Mouse (Mus musculus): ENCODE measurements around the gene Reln. TPM values are rescaled to one million over a fixed set of nuclear protein-coding genes. Genes with fewer than 3 reads are reported as not detected.

Gene Reln
- polyA plus RNA-seq, 1 experiment from 2014 or later = 118 TPM

DNA sequence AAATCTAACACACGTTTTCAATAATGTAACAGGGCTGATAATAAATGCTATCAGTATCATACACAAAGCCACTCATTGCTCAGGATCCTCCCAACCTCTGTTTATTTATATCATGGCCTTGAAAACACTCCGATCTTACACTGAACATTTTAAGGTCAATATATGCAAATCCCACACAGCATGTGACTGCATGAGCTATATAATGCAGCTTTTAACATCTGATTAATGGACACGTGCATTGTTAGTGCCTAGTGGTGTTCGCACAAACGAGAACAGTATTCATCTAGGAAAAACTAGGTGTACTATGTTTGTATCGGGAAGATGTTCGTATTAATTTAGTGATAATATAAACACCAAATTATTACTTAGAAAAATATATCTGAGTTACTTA lies 395.0 kb downstream of the Reln start:
- H3K9ac ChIP-seq (replicated peaks; ENCODE audit: low read depth, low read length) = no peak overlapping the region
- H3K27ac ChIP-seq (ENCODE audit: low read depth, low read length) = no peak overlapping the region
- WGBS = 56% methylated on average over 7 of the region's 7 CpGs

DNA sequence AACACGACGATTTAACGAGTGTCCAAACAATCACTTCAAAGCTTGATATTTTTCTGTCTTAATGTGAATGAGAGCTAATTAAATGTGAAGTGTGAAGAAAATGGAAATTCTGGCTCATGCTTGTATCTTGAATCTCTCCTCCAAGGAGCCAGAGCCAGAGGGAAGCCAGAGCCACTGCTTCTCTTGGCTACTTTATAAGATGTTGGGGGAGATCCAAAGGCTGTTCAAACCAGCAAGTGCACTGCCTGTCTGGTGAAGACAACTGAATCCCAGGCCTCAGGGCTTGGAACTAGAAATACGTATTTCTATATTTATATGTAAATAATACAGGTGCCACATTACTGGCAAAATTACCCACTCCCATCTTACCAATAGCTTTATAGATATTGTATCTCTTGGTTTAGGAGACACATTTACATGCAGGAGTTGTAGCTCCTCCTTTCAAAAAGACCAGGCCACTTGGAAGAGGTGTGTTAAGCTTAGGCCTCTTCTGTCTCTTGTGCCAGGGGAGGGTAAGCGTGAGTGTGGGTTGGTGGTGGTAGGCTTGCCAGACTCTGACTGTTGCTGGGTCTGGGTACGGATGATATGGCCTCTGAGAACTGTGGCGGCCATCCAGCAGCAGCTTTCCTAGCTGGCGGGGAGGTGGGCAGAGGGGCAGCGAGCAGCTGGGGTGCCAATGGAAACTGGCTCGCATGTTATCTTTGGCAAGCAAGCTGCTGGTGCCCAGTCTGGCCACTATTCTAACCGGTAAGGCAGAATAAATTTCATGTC lies 395.6 kb downstream of the Reln start:
- Histone ChIP-seq H3K4me1 (ENCODE audit: control insufficient read depth, insufficient read depth, low read length) (no peaks in the 10 kb centered on the region), H3K9me3 (ENCODE audit: control insufficient read depth, low read length) (no peaks in the 10 kb centered on the region), H3K4me3 (ENCODE audit: low read depth, low read length) (no peak overlapping the region), H3K27me3 (ENCODE audit: control insufficient read depth, insufficient read depth, low read length) (no peaks in the 10 kb centered on the region), H3K27ac (ENCODE audit: low read depth, low read length) (no peak overlapping the region), H3K36me3 (ENCODE audit: control insufficient read depth, insufficient read depth, low read length) (no peaks in the 10 kb centered on the region), H3K4me2 (ENCODE audit: low read depth, low read length) (no peak overlapping the region), H3K9ac (replicated peaks; ENCODE audit: low read depth, low read length) (no peak overlapping the region)
- ATAC-seq (ENCODE audit: low read depth) = peak; percentile 63; the same call in 1 of the 2 replicates
- 67% methylated on average over 11 of the region's 11 CpGs for WGBS

More for the DNA sequence above, 395.0 kb downstream of the Reln start:
- H3K36me3 ChIP-seq (ENCODE audit: control insufficient read depth, insufficient read depth, low read length) = no peaks in the 10 kb centered on the region
- no peaks in the 10 kb centered on the region for H3K9me3 ChIP-seq (ENCODE audit: control insufficient read depth, low read length)
- ATAC-seq (ENCODE audit: low read depth) = peak; percentile 26; the same call in 1 of the 2 replicates
- no peak overlapping the region for H3K4me3 ChIP-seq (ENCODE audit: low read depth, low read length)
- H3K27me3 ChIP-seq (ENCODE audit: control insufficient read depth, insufficient read depth, low read length) = no peaks in the 10 kb centered on the region
- H3K4me1 ChIP-seq (ENCODE audit: control insufficient read depth, insufficient read depth, low read length) = no peaks in the 10 kb centered on the region
- no peak overlapping the region for H3K4me2 ChIP-seq (ENCODE audit: low read depth, low read length)

- Histone ChIP-seq H3K4me1 (ENCODE audit: control insufficient read depth, insufficient read depth, low read length) (no peaks in the 10 kb centered on the region), H3K36me3 (ENCODE audit: control insufficient read depth, insufficient read depth, low read length) (no peaks in the 10 kb centered on the region), H3K27ac (ENCODE audit: low read depth, low read length) (no peak overlapping the region), H3K4me3 (ENCODE audit: low read depth, low read length) (no peak overlapping the region), H3K9me3 (ENCODE audit: control insufficient read depth, low read length) (no peaks in the 10 kb centered on the region), H3K9ac (replicated peaks; ENCODE audit: low read depth, low read length) (no peak overlapping the region), H3K4me2 (ENCODE audit: low read depth, low read length) (no peak overlapping the region), H3K27me3 (ENCODE audit: control insufficient read depth, insufficient read depth, low read length) (no peaks in the 10 kb centered on the region)
- ATAC-seq (ENCODE audit: low read depth) = peak; percentile 70
- 39% methylated on average over 9 of the region's 9 CpGs for WGBS
These were observed 396.7 kb downstream of the Reln start for GRCm38 (mm10) chr5:21947610-21948381.

- Histone ChIP-seq H3K4me1 (ENCODE audit: control insufficient read depth, insufficient read depth, low read length) (no peaks in the 10 kb centered on the region), H3K36me3 (ENCODE audit: control insufficient read depth, insufficient read depth, low read length) (no peaks in the 10 kb centered on the region), H3K27ac (ENCODE audit: low read depth, low read length) (no peak overlapping the region), H3K9ac (replicated peaks; ENCODE audit: low read depth, low read length) (no peak overlapping the region), H3K9me3 (ENCODE audit: control insufficient read depth, low read length) (no peaks in the 10 kb centered on the region), H3K4me2 (ENCODE audit: low read depth, low read length) (no peak overlapping the region), H3K27me3 (ENCODE audit: control insufficient read depth, insufficient read depth, low read length) (no peaks in the 10 kb centered on the region), H3K4me3 (ENCODE audit: low read depth, low read length) (no peak overlapping the region)
- no peak for ATAC-seq (ENCODE audit: low read depth)
- 97% methylated on average over 1 of the region's 1 CpGs for WGBS
These were observed 399.9 kb downstream of the Reln start for GRCm38 (mm10) chr5:21944579-21944978.

DNA sequence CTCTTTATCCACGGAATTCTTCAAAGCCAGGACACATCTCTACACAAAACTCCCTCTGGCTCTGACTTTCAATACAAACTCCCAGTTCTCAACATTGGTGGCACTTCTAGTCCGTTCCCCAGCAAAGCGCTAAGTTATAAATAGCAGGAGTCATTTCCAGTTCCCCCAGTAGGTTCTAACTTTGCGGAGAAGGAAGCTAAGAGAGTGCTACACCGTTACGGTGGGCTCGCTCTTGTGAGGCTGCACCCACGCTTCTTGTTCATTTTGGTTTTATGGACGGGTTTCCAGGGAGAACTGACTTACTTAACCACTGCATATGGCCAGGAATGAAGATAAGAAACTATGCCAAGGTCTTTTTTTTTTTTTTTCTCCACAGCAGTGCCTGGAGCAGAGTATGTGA lies 405.1 kb downstream of the Reln start:
- WGBS = 90% methylated on average over 9 of the region's 9 CpGs
- H3K36me3 ChIP-seq (ENCODE audit: control insufficient read depth, insufficient read depth, low read length) = no peaks in the 10 kb centered on the region
- ATAC-seq (ENCODE audit: low read depth) = no peak
- H3K4me1 ChIP-seq (ENCODE audit: control insufficient read depth, insufficient read depth, low read length) = peaks cover 12% of the 10 kb centered on the region; the same call in 1 of the 2 replicates
- H3K4me3 ChIP-seq (ENCODE audit: low read depth, low read length) = no peak overlapping the region
- H3K9me3 ChIP-seq (ENCODE audit: control insufficient read depth, low read length) = no peaks in the 10 kb centered on the region
- no peak overlapping the region for H3K27ac ChIP-seq (ENCODE audit: low read depth, low read length)
- H3K27me3 ChIP-seq (ENCODE audit: control insufficient read depth, insufficient read depth, low read length) = no peaks in the 10 kb centered on the region
- no peak overlapping the region for H3K9ac ChIP-seq (replicated peaks; ENCODE audit: low read depth, low read length)
- no peak overlapping the region for H3K4me2 ChIP-seq (ENCODE audit: low read depth, low read length)

GRCm38 (mm10) chr5:21938138-21938537 lies 406.4 kb downstream of the Reln start:
- H3K9me3 ChIP-seq (ENCODE audit: control insufficient read depth, low read length) = no peaks in the 10 kb centered on the region
- H3K27ac ChIP-seq (ENCODE audit: low read depth, low read length) = no peak overlapping the region
- no peak for ATAC-seq (ENCODE audit: low read depth)
- no peaks in the 10 kb centered on the region for H3K36me3 ChIP-seq (ENCODE audit: control insufficient read depth, insufficient read depth, low read length)
- no peak overlapping the region for H3K9ac ChIP-seq (replicated peaks; ENCODE audit: low read depth, low read length)
- WGBS = 87% methylated on average over 5 of the region's 5 CpGs
- H3K4me2 ChIP-seq (ENCODE audit: low read depth, low read length) = no peak overlapping the region
- H3K4me1 ChIP-seq (ENCODE audit: control insufficient read depth, insufficient read depth, low read length) = peaks cover 16% of the 10 kb centered on the region; the same call in 1 of the 2 replicates
- no peak overlapping the region for H3K4me3 ChIP-seq (ENCODE audit: low read depth, low read length)
- H3K27me3 ChIP-seq (ENCODE audit: control insufficient read depth, insufficient read depth, low read length) = no peaks in the 10 kb centered on the region

GRCm38 (mm10) chr5:21936627-21937026 lies 407.9 kb downstream of the Reln start:
- H3K9ac ChIP-seq (replicated peaks; ENCODE audit: low read depth, low read length) = no peak overlapping the region
- no peaks in the 10 kb centered on the region for H3K27me3 ChIP-seq (ENCODE audit: control insufficient read depth, insufficient read depth, low read length)
- H3K27ac ChIP-seq (ENCODE audit: low read depth, low read length) = no peak overlapping the region
- H3K4me3 ChIP-seq (ENCODE audit: low read depth, low read length) = no peak overlapping the region
- peaks cover 16% of the 10 kb centered on the region; the same call in 1 of the 2 replicates for H3K4me1 ChIP-seq (ENCODE audit: control insufficient read depth, insufficient read depth, low read length)
- no peaks in the 10 kb centered on the region for H3K9me3 ChIP-seq (ENCODE audit: control insufficient read depth, low read length)
- WGBS = 97% methylated on average over 2 of the region's 2 CpGs
- H3K4me2 ChIP-seq (ENCODE audit: low read depth, low read length) = no peak overlapping the region
- ATAC-seq (ENCODE audit: low read depth) = no peak
- H3K36me3 ChIP-seq (ENCODE audit: control insufficient read depth, insufficient read depth, low read length) = no peaks in the 10 kb centered on the region

DNA sequence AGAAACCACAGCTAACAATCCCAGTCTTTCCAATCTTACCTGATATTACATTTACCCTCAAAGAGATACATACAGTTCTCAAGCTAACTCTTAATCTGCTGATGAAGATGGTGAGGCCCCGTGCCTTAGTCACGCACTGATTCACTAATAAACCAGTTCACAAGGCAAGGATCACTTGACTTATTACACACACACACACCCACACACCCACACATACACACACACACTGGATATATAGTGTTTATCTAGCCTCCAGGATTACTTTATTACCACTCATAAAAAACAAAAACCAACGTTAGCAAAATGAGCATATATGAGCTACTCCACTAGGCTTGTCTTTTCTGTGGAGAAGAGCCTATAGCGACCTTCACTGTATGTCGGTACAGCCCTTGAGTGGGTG lies 408.4 kb downstream of the Reln start:
- no peak overlapping the region for H3K4me3 ChIP-seq (ENCODE audit: low read depth, low read length)
- H3K27ac ChIP-seq (ENCODE audit: low read depth, low read length) = no peak overlapping the region
- no peak overlapping the region for H3K9ac ChIP-seq (replicated peaks; ENCODE audit: low read depth, low read length)
- H3K4me2 ChIP-seq (ENCODE audit: low read depth, low read length) = no peak overlapping the region
- H3K4me1 ChIP-seq (ENCODE audit: control insufficient read depth, insufficient read depth, low read length) = peaks cover 16% of the 10 kb centered on the region; the same call in 1 of the 2 replicates
- no peaks in the 10 kb centered on the region for H3K9me3 ChIP-seq (ENCODE audit: control insufficient read depth, low read length)
- no peak for ATAC-seq (ENCODE audit: low read depth)
- no peaks in the 10 kb centered on the region for H3K27me3 ChIP-seq (ENCODE audit: control insufficient read depth, insufficient read depth, low read length)
- H3K36me3 ChIP-seq (ENCODE audit: control insufficient read depth, insufficient read depth, low read length) = no peaks in the 10 kb centered on the region
- 80% methylated on average over 5 of the region's 5 CpGs for WGBS

- H3K9ac ChIP-seq (replicated peaks; ENCODE audit: low read depth, low read length) = no peak overlapping the region
- H3K4me1 ChIP-seq (ENCODE audit: control insufficient read depth, insufficient read depth, low read length) = peaks cover 16% of the 10 kb centered on the region; the same call in 1 of the 2 replicates
- peak; percentile 61 for ATAC-seq (ENCODE audit: low read depth)
- no peak overlapping the region for H3K4me3 ChIP-seq (ENCODE audit: low read depth, low read length)
- WGBS = 34% methylated on average over 13 of the region's 13 CpGs
- no peaks in the 10 kb centered on the region for H3K9me3 ChIP-seq (ENCODE audit: control insufficient read depth, low read length)
- H3K4me2 ChIP-seq (ENCODE audit: low read depth, low read length) = no peak overlapping the region
- no peak overlapping the region for H3K27ac ChIP-seq (ENCODE audit: low read depth, low read length)
- no peaks in the 10 kb centered on the region for H3K36me3 ChIP-seq (ENCODE audit: control insufficient read depth, insufficient read depth, low read length)
- no peaks in the 10 kb centered on the region for H3K27me3 ChIP-seq (ENCODE audit: control insufficient read depth, insufficient read depth, low read length)
These were observed 409.6 kb downstream of the Reln start for GRCm38 (mm10) chr5:21934811-21935396.
